ENCODE assay signal across 8 mouse cellular contexts in genomic region chr15:8709578-8709977, GRCm38 (mm10). TPM values are rescaled to one million over a fixed set of nuclear protein-coding genes. Genes with fewer than 3 reads are reported as not detected.
DNase-seq lines count a peak whose midpoint lies in the region; ATAC-seq and TF ChIP-seq lines count a peak whose summit lies in the region.

No protein-coding gene starts in this region.

- H3K27ac ChIP-seq in heart, embryonic 12.5 days (ENCODE audit: poor library complexity, severe bottlenecking): no peak overlapping the region
- 0 out of 2 replicates have a peak overlapping the region, but pooled peaks have one; percentile 27 for H3K27ac ChIP-seq in limb, embryonic 14.5 days (replicated peaks; ENCODE audit: low read depth, low read length)
- H3K27ac ChIP-seq in olfactory bulb, adult 2 months (ENCODE audit: insufficient read depth, low read depth, low read length): peak overlapping the region; percentile 67

- H3K9ac ChIP-seq in heart, embryonic 12.5 days: peak overlapping the region; percentile 47; the same call in 1 of the 2 replicates
- H3K9ac ChIP-seq in limb, embryonic 14.5 days (ENCODE audit: low read depth, low read length, severe bottlenecking): peak overlapping the region; percentile 73

- TF ChIP-seq CTCF in olfactory bulb, adult 2 months (IDR thresholded peaks at IDR 0.05; ENCODE audit: insufficient read depth, low read depth, low read length): no peak

- H3K27me3 ChIP-seq in heart, embryonic 12.5 days (replicated peaks): no peaks in the 10 kb centered on the region
- no peaks in the 10 kb centered on the region for H3K27me3 ChIP-seq in limb, embryonic 14.5 days (ENCODE audit: control insufficient read depth, insufficient read depth, low read length)

- peak; percentile 73; the same call in 1 of the 2 replicates for ATAC-seq in heart, embryonic 12.5 days (ENCODE audit: insufficient number of reproducible peaks, low FRiP score)
- ATAC-seq in limb, embryonic 14.5 days (ENCODE audit: low FRiP score, low read depth): no peak

- peak; percentile 21 for DNase-seq in layer of hippocampus, adult 9-11 months
- DNase-seq in layer of hippocampus, postnatal 36 days: no peak
- peak; percentile 26 for DNase-seq in cerebellum, adult 8-10 months
- DNase-seq in limb, embryonic 14.5 days (ENCODE audit: low spot score): no peak
- DNase-seq in testis, postnatal 14 days (ENCODE audit: low spot score): no peak
- DNase-seq in urinary bladder, postnatal 10 days (ENCODE audit: low spot score): no peak

- H3K9me3 ChIP-seq in heart, embryonic 12.5 days (replicated peaks): no peaks in the 10 kb centered on the region
- no peaks in the 10 kb centered on the region for H3K9me3 ChIP-seq in limb, embryonic 14.5 days (ENCODE audit: control insufficient read depth, low read length)

- H3K4me3 ChIP-seq in heart, embryonic 12.5 days: peak overlapping the region; percentile 78
- peak overlapping the region; percentile 63 for H3K4me3 ChIP-seq in limb, embryonic 14.5 days (replicated peaks; ENCODE audit: low read length)
- peak overlapping the region; percentile 79 for H3K4me3 ChIP-seq in olfactory bulb, adult 2 months (ENCODE audit: insufficient read depth, low read depth, low read length)

- 2% methylated on average over 11 of the region's 11 CpGs for WGBS in heart, embryonic 12.5 days
- under 1% methylated on average over 11 of the region's 11 CpGs for WGBS in limb, embryonic 14.5 days
- 1% methylated on average over 11 of the region's 11 CpGs for WGBS in olfactory bulb, adult 2 months

- H3K36me3 ChIP-seq in heart, embryonic 12.5 days: peaks cover 8% of the 10 kb centered on the region
- H3K36me3 ChIP-seq in limb, embryonic 14.5 days (ENCODE audit: control insufficient read depth, insufficient read depth, low read length): no peaks in the 10 kb centered on the region

- no peak for TF ChIP-seq POLR2A in limb, embryonic 14.5 days (IDR thresholded peaks at IDR 0.05; ENCODE audit: borderline replicate concordance, extremely low read depth, insufficient read depth, insufficient read length)
- no peak for TF ChIP-seq POLR2A in olfactory bulb, adult 2 months (IDR thresholded peaks at IDR 0.05; ENCODE audit: insufficient read depth, low read depth, low read length)

- H3K4me1 ChIP-seq in heart, embryonic 12.5 days (replicated peaks): peaks cover 13% of the 10 kb centered on the region
- H3K4me1 ChIP-seq in limb, embryonic 14.5 days (ENCODE audit: control insufficient read depth, insufficient read depth, low read length): peaks cover 20% of the 10 kb centered on the region
- H3K4me1 ChIP-seq in olfactory bulb, adult 2 months (ENCODE audit: control insufficient read depth, insufficient read depth, low read length): no peaks in the 10 kb centered on the region

- H3K4me2 ChIP-seq in heart, embryonic 12.5 days: peak overlapping the region; percentile 75
- peak overlapping the region; percentile 70 for H3K4me2 ChIP-seq in limb, embryonic 14.5 days (replicated peaks; ENCODE audit: low read depth, low read length, severe bottlenecking)

RNA-seq across cellular contexts. Expression of gene Slc1a3, which starts 1.0 kb away (rescaled TPM):
- 100 to 1,000 TPM; 377 to 416 TPM for total RNA-seq in layer of hippocampus, postnatal 36 days (2021)
- 19.7 and 19.9 TPM in 2 replicates for polyA plus RNA-seq in heart, embryonic 12.5 days (2016; fragmentation: Nextera tagmentation; extraction: Ambion mirVana)
- 20.9 and 25.1 TPM in 2 replicates for polyA plus RNA-seq in limb, embryonic 14.5 days (2012; rRNA removed)
- 26.8 and 31.6 TPM in 2 replicates for polyA plus RNA-seq in limb, embryonic 14.5 days (2014; fragmentation: Nextera tagmentation; extraction: Ambion mirVana)
- 294 and 312 TPM in 2 replicates for polyA plus RNA-seq in olfactory bulb, adult 2 months (2012; ENCODE audit: insufficient read depth, insufficient read length, low replicate concordance, missing spikeins)

Comparison
In these comparisons a context has a peak if more than half of its experiments do, and no peak if none do; other contexts are left out.
1. DNase-seq: peak in layer of hippocampus, adult 9-11 months (single experiment) and cerebellum, adult 8-10 months (single experiment); none in layer of hippocampus, postnatal 36 days (0 of 2), limb, embryonic 14.5 days (single experiment), testis, postnatal 14 days (single experiment) and urinary bladder, postnatal 10 days (single experiment).
2. Peak in every context shown above with its lines, with median percentiles within 50 percentile points of each other: H3K4me3 ChIP-seq.